Mouse (Mus musculus) neural tube, embryonic 12.5 days (tissue): Measurements from ENCODE around the gene Chst10. TPM values are rescaled to one million over a fixed set of nuclear protein-coding genes. Genes with fewer than 3 reads are reported as not detected.
A peak's percentile ranks its signal among the peaks of the same experiment; 100 is the strongest.

Experiments used
- ATAC-seq: fragments of 200-750 bp; cut with Nextera tagmentation; 2 replicates; pipeline ENCODE4 v1.8.0; 2017; ENCODE audit warnings: low read depth, mild to moderate bottlenecking, moderate TSS enrichment, moderate library complexity; ENCODE audit not compliant: low FRiP score
- H3K27ac ChIP-seq: fragments of 300-500 bp; sonication (generic); 2 replicates; pipeline ENCODE4 v1.5.1; 2016
- H3K27me3 ChIP-seq: fragments of 300-500 bp; sonication (generic); replicated peaks from 2 replicates; pipeline ENCODE4 v1.6.1; 2016; ENCODE audit warnings: mild to moderate bottlenecking
- H3K36me3 ChIP-seq: fragments of 300-500 bp; sonication (generic); 2 replicates; pipeline ENCODE4 v1.6.1; 2016; ENCODE audit warnings: mild to moderate bottlenecking
- H3K4me1 ChIP-seq: fragments of 300-500 bp; sonication (generic); 2 replicates; pipeline ENCODE4 v1.6.1; 2016
- H3K4me2 ChIP-seq: fragments of 300-500 bp; sonication (generic); replicated peaks from 2 replicates; pipeline ENCODE4 v1.6.1; 2016; ENCODE audit warnings: mild to moderate bottlenecking
- H3K4me3 ChIP-seq: fragments of 300-500 bp; sonication (generic); 2 replicates; pipeline ENCODE4 v1.5.1; 2016
- H3K9ac ChIP-seq: fragments of 300-500 bp; sonication (generic); 2 replicates; pipeline ENCODE4 v1.6.1; 2016; ENCODE audit warnings: mild to moderate bottlenecking
- H3K9me3 ChIP-seq: fragments of 300-500 bp; sonication (generic); 2 replicates; pipeline ENCODE4 v1.6.1; 2016; ENCODE audit warnings: mild to moderate bottlenecking
- WGBS: fragments of 180-500 bp; shearing (Covaris S2); methylation state at CpG from one replicate; pipeline ENCODE4 v1.1.7; 2016; 5-methylcytosine and 5-hydroxymethylcytosine counted together
- polyA plus RNA-seq: library from polyadenylated mRNA; unstranded; fragments of >200 nt; fragmentation: Nextera tagmentation; extraction: Ambion mirVana; gene quantifications from 2 replicates; pipeline ENCODE4 v1.2.1, GENCODE M21; 2016

Gene Chst10
- polyA plus RNA-seq = 29.4 and 32.7 TPM in 2 replicates

DNA sequence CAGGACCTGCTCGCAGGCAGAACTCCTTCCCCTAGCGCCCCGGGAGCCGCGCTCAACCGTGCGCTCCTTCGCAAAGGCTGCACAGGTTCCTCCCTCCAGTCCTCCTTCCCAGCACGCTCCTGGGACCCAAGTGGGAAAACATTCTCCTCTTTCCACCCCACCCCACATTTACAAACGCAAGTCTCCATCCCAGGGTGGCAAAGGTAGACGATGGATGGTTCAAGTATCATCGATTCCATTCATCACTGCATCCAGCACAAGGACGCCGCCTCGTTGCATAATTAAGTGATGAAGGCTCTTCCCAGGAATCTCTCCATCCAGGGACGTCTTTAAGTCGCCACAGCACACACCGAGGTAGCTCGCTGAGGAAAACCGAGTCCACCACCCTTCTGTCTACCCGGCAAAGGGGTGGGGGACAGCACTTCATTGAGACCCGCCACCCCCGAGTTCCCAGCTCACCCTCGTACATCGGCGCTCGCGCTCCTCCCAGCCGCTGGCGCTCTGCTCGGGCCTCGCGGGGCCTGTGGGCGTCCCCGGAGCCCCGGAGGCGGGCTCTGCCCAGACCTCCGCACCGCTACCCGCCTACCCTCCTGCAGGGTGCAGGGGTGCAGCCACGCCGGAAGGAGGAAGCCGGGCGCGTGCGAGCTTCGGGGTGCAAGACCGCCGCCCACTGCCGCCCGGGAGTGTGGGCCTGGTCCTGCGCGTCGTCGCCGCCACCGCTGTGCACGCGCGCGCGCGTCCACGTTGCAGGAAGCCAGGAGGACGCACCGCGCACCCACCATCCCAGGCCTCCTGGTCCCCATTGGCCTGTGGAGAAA, at the start of gene Chst10:
Gene Chst10, minus strand, starts transcription at position 731 of the 818 bp plus-strand sequence.
- peaks cover 3% of the 10 kb centered on the region; the same call in 1 of the 2 replicates for H3K36me3 ChIP-seq
- no peaks in the 10 kb centered on the region for H3K9me3 ChIP-seq
- ATAC-seq = peak; percentile 93
- peak within 1 kb of the TSS; percentile 84 for H3K9ac ChIP-seq
- no peaks in the 10 kb centered on the region for H3K27me3 ChIP-seq
- H3K4me1 ChIP-seq = peaks cover 19% of the 10 kb centered on the region
- H3K4me2 ChIP-seq = peak within 1 kb of the TSS; percentile 67
- H3K4me3 ChIP-seq = peak within 1 kb of the TSS; percentile 72
- WGBS = under 1% methylated on average over 67 of the region's 67 CpGs
- peak within 1 kb of the TSS; percentile 82 for H3K27ac ChIP-seq

- Histone ChIP-seq H3K4me1 (no peaks in the 10 kb centered on the region), H3K36me3 (no peaks in the 10 kb centered on the region), H3K9me3 (no peaks in the 10 kb centered on the region), H3K4me3 (no peak overlapping the region), H3K27ac (no peak overlapping the region), H3K9ac (no peak overlapping the region), H3K27me3 (no peaks in the 10 kb centered on the region), H3K4me2 (no peak overlapping the region)
- ATAC-seq = no peak
- 6% methylated on average over 5 of the region's 5 CpGs for WGBS
These were observed 41.6 kb upstream of the Chst10 start for GRCm38 (mm10) chr1:38939608-38940007.

DNA sequence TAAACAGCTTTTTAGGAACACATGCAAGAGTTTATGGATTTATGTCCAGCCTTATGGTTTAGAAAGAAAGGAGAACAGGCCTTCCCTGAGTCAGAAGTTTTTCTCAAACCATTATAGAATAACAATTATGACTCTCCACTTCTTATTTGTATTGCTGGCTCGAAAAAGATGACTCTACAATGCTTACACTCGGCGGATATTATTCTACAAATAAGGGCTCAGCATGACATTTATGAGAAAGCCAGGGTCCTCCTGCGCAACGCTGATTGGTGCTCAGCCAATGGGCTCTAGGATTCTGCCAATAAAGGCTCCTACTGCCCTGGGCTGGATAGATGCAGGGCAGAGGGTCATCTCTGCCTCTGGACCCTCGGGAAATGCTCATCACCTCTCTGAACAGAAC, 40.9 kb upstream of the Chst10 start, which contains the start of gene Nms:
Gene Nms, plus strand, starts transcription at position 301 of the 400 bp plus-strand sequence.
- no peak within 1 kb of the TSS for H3K4me2 ChIP-seq
- H3K27me3 ChIP-seq = no peaks in the 10 kb centered on the region
- ATAC-seq = no peak
- H3K36me3 ChIP-seq = no peaks in the 10 kb centered on the region
- H3K4me3 ChIP-seq = no peak within 1 kb of the TSS
- H3K4me1 ChIP-seq = no peaks in the 10 kb centered on the region
- H3K9me3 ChIP-seq = no peaks in the 10 kb centered on the region
- no peak within 1 kb of the TSS for H3K9ac ChIP-seq
- WGBS = 68% methylated on average over 6 of the region's 6 CpGs
- H3K27ac ChIP-seq = no peak within 1 kb of the TSS

DNA sequence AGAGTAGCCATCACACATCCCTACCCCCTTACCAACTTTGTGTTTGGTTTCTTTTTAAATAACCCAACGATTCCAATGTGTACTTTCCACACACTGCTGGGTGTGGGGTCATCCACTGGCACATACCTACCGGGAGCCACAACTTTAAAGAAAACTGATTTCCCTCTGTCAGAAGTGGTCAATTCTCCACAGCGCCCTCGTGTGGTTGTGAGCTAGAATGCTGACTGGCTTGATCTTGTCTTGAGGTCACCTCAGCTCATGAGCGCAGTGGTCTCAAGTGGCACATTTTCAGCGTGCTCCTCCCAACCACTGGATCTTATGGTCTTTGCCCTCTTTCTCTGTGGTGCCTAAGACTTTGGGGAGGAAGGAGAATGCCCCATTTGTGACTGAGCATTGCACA, 38.8 kb upstream of the Chst10 start:
- Histone ChIP-seq H3K9ac (no peak overlapping the region), H3K4me1 (no peaks in the 10 kb centered on the region), H3K4me3 (no peak overlapping the region), H3K27me3 (no peaks in the 10 kb centered on the region), H3K36me3 (no peaks in the 10 kb centered on the region), H3K27ac (no peak overlapping the region), H3K9me3 (no peaks in the 10 kb centered on the region), H3K4me2 (no peak overlapping the region)
- no peak for ATAC-seq
- WGBS = 28% methylated on average over 6 of the region's 6 CpGs

- no peaks in the 10 kb centered on the region for H3K36me3 ChIP-seq
- no peaks in the 10 kb centered on the region for H3K4me1 ChIP-seq
- no peak for ATAC-seq
- no peak overlapping the region for H3K27ac ChIP-seq
- WGBS = 31% methylated on average over 5 of the region's 5 CpGs
- H3K27me3 ChIP-seq = no peaks in the 10 kb centered on the region
- no peak overlapping the region for H3K4me3 ChIP-seq
- H3K9me3 ChIP-seq = no peaks in the 10 kb centered on the region
- no peak overlapping the region for H3K9ac ChIP-seq
- no peak overlapping the region for H3K4me2 ChIP-seq
These were observed 36.7 kb upstream of the Chst10 start for GRCm38 (mm10) chr1:38934668-38935067.

- Histone ChIP-seq H3K36me3 (no peaks in the 10 kb centered on the region), H3K9ac (no peak overlapping the region), H3K27ac (no peak overlapping the region), H3K4me2 (no peak overlapping the region), H3K27me3 (no peaks in the 10 kb centered on the region), H3K4me3 (no peak overlapping the region), H3K9me3 (no peaks in the 10 kb centered on the region), H3K4me1 (no peaks in the 10 kb centered on the region)
- WGBS = 69% methylated on average over 8 of the region's 8 CpGs
- ATAC-seq = no peak
These were observed 32.8 kb upstream of the Chst10 start for GRCm38 (mm10) chr1:38930767-38931166.

GRCm38 (mm10) chr1:38929468-38929867, 31.5 kb upstream of the Chst10 start:
- 76% methylated on average over 4 of the region's 4 CpGs for WGBS

DNA sequence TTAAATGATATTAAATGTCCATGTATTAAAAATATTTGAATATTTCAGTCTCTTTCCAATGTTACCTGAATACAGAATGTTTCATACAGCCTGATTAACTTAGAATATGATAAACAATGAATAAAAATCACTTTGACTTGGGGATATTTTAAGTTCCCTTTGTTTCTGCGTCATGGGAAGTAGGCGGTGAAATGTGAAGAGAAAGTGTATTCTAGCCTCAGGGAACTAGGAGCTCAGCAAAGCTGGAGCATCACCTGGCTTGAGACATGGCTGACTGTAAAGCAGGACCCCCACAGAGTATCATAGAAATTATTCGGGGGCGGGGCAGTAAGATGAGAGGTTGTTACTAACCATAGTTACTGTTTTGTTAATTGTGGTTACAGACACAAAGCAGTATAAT, 31.0 kb upstream of the Chst10 start:
- ATAC-seq = no peak
- 85% methylated on average over 4 of the region's 4 CpGs for WGBS

More at GRCm38 (mm10) chr1:38929468-38929867, 31.5 kb upstream of the Chst10 start:
- ATAC-seq = no peak
- no peak overlapping the region for H3K27ac ChIP-seq
- H3K27me3 ChIP-seq = no peaks in the 10 kb centered on the region
- no peaks in the 10 kb centered on the region for H3K36me3 ChIP-seq
- no peaks in the 10 kb centered on the region for H3K9me3 ChIP-seq
- H3K4me3 ChIP-seq = no peak overlapping the region
- H3K4me1 ChIP-seq = no peaks in the 10 kb centered on the region
- H3K4me2 ChIP-seq = no peak overlapping the region
- no peak overlapping the region for H3K9ac ChIP-seq

DNA sequence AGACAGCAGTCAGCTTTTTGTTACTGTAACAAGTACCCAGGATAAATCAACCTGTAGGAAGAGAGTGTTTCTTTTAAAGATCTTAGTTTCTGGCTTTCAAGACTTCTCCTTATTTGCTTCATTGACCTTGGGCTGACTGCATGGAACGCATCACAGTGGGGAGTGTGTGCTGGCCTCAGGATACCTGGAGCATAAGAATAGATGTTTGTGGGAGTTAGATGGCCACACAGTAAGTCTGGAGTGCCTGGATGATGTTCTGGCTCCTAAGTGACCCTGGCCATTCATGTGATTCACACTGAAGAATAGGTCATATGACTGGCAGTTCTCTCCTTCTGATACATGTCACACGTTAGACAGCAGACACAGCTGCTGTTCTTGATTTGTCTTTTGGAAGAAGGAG, 6.0 kb upstream of the Chst10 start:
- Histone ChIP-seq H3K27me3 (no peaks in the 10 kb centered on the region), H3K36me3 (no peaks in the 10 kb centered on the region), H3K9me3 (no peaks in the 10 kb centered on the region), H3K4me2 (no peak overlapping the region), H3K27ac (no peak overlapping the region), H3K4me3 (no peak overlapping the region), H3K4me1 (no peaks in the 10 kb centered on the region), H3K9ac (no peak overlapping the region)
- 72% methylated on average over 2 of the region's 2 CpGs for WGBS
- ATAC-seq = no peak

More for the DNA sequence above, 31.0 kb upstream of the Chst10 start:
- Histone ChIP-seq H3K27me3 (no peaks in the 10 kb centered on the region), H3K9me3 (no peaks in the 10 kb centered on the region), H3K9ac (no peak overlapping the region), H3K4me1 (no peaks in the 10 kb centered on the region), H3K27ac (no peak overlapping the region), H3K4me3 (no peak overlapping the region), H3K36me3 (no peaks in the 10 kb centered on the region), H3K4me2 (no peak overlapping the region)

- H3K9me3 ChIP-seq = no peaks in the 10 kb centered on the region
- 69% methylated on average over 5 of the region's 5 CpGs for WGBS
- ATAC-seq = no peak
- H3K27ac ChIP-seq = no peak overlapping the region
- H3K9ac ChIP-seq = no peak overlapping the region
- H3K27me3 ChIP-seq = no peaks in the 10 kb centered on the region
- H3K4me1 ChIP-seq = no peaks in the 10 kb centered on the region
- H3K4me3 ChIP-seq = no peak overlapping the region
- no peaks in the 10 kb centered on the region for H3K36me3 ChIP-seq
- no peak overlapping the region for H3K4me2 ChIP-seq
These were observed 4.6 kb upstream of the Chst10 start for GRCm38 (mm10) chr1:38902571-38902970.

DNA sequence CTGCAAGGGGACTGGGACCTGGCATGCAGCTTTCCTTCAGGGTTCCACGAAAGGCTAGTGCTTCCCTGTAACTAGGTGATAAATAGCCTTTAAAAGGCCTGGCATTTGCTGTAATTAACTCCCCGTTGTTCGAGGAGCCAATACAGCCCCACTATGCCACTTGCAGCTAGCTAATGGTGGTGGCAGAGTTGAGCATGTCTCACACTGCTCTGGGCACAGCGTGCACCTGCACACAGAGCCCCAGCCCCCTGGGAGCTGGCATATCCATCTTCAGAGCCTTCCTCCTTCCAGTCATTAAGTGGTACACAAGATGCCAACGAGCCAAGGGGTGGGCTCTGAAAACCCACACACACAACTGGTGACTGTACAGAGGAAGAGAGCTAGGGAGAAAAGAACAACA, 4.9 kb downstream of the Chst10 start:
- Histone ChIP-seq H3K9me3 (no peaks in the 10 kb centered on the region), H3K4me2 (0 out of 2 replicates have a peak overlapping the region, but pooled peaks have one; percentile 7), H3K4me3 (no peak overlapping the region), H3K4me1 (peaks cover 21% of the 10 kb centered on the region), H3K36me3 (peaks cover 6% of the 10 kb centered on the region; the same call in 1 of the 2 replicates), H3K27ac (peak overlapping the region; percentile 27; the same call in 1 of the 2 replicates), H3K27me3 (no peaks in the 10 kb centered on the region), H3K9ac (0 out of 2 replicates have a peak overlapping the region, but pooled peaks have one; percentile 17)
- 20% methylated on average over 5 of the region's 5 CpGs for WGBS
- ATAC-seq = peak; percentile 43; the same call in 1 of the 2 replicates

GRCm38 (mm10) chr1:38891444-38891843, 6.5 kb downstream of the Chst10 start:
- H3K36me3 ChIP-seq = peaks cover 6% of the 10 kb centered on the region; the same call in 1 of the 2 replicates
- no peak for ATAC-seq
- no peak overlapping the region for H3K4me3 ChIP-seq
- H3K4me2 ChIP-seq = no peak overlapping the region
- H3K27ac ChIP-seq = no peak overlapping the region
- H3K9ac ChIP-seq = no peak overlapping the region
- no peaks in the 10 kb centered on the region for H3K9me3 ChIP-seq
- H3K4me1 ChIP-seq = peaks cover 18% of the 10 kb centered on the region
- H3K27me3 ChIP-seq = no peaks in the 10 kb centered on the region
- 91% methylated on average over 5 of the region's 5 CpGs for WGBS
